15 mouse cellular contexts compared by ENCODE assay signal in the genomic region with DNA sequence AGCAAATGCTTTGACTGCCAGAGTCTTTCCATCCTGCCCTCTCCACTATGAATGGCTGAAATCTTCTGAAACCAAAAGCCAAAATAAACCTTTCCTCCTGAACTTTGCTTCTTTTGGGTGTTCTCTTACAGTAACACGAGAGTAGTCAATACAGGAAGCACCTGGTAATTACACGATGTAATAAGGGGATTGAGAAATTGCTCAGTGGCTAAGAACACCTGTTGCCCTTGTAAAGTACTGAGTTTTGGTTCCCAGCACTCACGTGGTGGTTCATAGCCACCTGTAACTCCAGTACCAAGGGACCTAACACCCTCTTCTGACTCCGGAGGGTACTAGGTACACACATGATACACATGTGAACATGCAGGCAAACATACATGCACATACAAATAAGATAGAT.
"Had no signal": no experiment of that assay in that cellular context is flagged by ENCODE, and none has a peak within 500 bp of the region (broad histone marks: within the 10 kb centered on the region; RNA-seq: fewer than 3 reads in every experiment).

No protein-coding gene starts in this region.

- H3K36me3 ChIP-seq: neural tube, embryonic 13.5 days; neural tube, embryonic 15.5 days; stomach, embryonic 15.5 days had no signal

- H3K4me2 ChIP-seq: neural tube, embryonic 13.5 days; neural tube, embryonic 15.5 days; stomach, embryonic 15.5 days had no signal

- DNase-seq: retina, postnatal 1 day; right cerebral cortex, adult 18-20 months; right cerebral cortex, postnatal 14 days; right cerebral cortex, postnatal 25 days; right cerebral cortex, postnatal 4 days; spleen, adult 18-20 months; thymus, adult 18-20 months; thymus, adult 2 months; thymus, postnatal 14 days; thymus, postnatal 25 days; thymus, postnatal 36 days had no signal

- H3K27ac ChIP-seq: neural tube, embryonic 13.5 days; neural tube, embryonic 15.5 days; stomach, embryonic 15.5 days; stomach, postnatal 0 days had no signal

- H3K9ac ChIP-seq: neural tube, embryonic 13.5 days; neural tube, embryonic 15.5 days; stomach, embryonic 15.5 days had no signal

- H3K4me1 ChIP-seq: neural tube, embryonic 13.5 days; neural tube, embryonic 15.5 days; stomach, embryonic 15.5 days had no signal

- H3K27me3 ChIP-seq: stomach, embryonic 15.5 days had no signal

- H3K9me3 ChIP-seq: neural tube, embryonic 13.5 days; neural tube, embryonic 15.5 days; stomach, embryonic 15.5 days had no signal

- H3K4me3 ChIP-seq: neural tube, embryonic 13.5 days; neural tube, embryonic 15.5 days; stomach, embryonic 15.5 days had no signal
